In the genomic region with DNA sequence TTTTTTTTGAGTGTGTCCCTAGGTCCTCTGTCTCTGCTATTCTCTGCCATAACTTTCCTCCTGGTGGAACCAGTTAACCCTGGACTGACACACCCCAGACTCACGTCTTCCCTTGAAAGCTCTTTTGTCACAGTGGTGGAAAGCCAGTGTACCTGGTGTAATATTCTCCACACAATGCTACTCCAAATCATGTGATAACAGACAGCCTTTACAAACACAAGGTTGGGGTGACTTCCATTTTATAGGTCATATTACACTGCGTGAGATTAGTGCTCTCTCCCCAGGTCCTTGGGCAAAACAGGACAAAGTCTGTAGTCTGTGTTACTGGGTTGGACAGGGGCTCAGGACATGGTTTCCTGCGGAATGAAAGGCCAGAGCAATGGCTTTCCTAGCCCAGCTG, we compare ENCODE assay signal across 31 mouse cellular contexts.
"Had no signal": no experiment of that assay in that cellular context is flagged by ENCODE, and none has a peak within 500 bp of the region (broad histone marks: within the 10 kb centered on the region; RNA-seq: fewer than 3 reads in every experiment).

No protein-coding gene starts in this region.

- H3K36me3 ChIP-seq: limb, embryonic 15.5 days; liver, embryonic 13.5 days; liver, embryonic 15.5 days; lung, embryonic 15.5 days; midbrain, embryonic 12.5 days; midbrain, embryonic 13.5 days; midbrain, embryonic 15.5 days had no signal

- DNase-seq: left cerebral cortex, postnatal 4 days; liver; liver, embryonic 13.5 days; liver, postnatal 0 days; lung, adult 18-20 months; lung, adult 2 months; lung, embryonic 14.5 days; lung, postnatal 10 days; lung, postnatal 14 days; lung, postnatal 36 days; lung, postnatal 4 days; midbrain, embryonic 14.5 days had no signal

- H3K9ac ChIP-seq: limb, embryonic 12.5 days; limb, embryonic 13.5 days; limb, embryonic 15.5 days; liver, embryonic 12.5 days; liver, embryonic 13.5 days; liver, embryonic 14.5 days; liver, embryonic 15.5 days; liver, postnatal 0 days; lung, embryonic 14.5 days; lung, embryonic 15.5 days; midbrain, embryonic 12.5 days; midbrain, embryonic 13.5 days; midbrain, embryonic 15.5 days had no signal

- H3K9me3 ChIP-seq: limb, embryonic 10.5 days; limb, embryonic 12.5 days; limb, embryonic 13.5 days; limb, embryonic 15.5 days; liver, embryonic 12.5 days; liver, embryonic 13.5 days; liver, embryonic 15.5 days; lung, embryonic 15.5 days; megakaryocyte, embryonic 14.5 days; midbrain, embryonic 10.5 days; midbrain, embryonic 12.5 days; midbrain, embryonic 13.5 days; midbrain, embryonic 15.5 days had no signal

- H3K27ac ChIP-seq: limb, embryonic 10.5 days; limb, embryonic 12.5 days; limb, embryonic 13.5 days; limb, embryonic 15.5 days; liver, embryonic 12.5 days; liver, embryonic 13.5 days; liver, embryonic 14.5 days; liver, embryonic 15.5 days; lung, embryonic 15.5 days; macrophage; midbrain, embryonic 10.5 days; midbrain, embryonic 12.5 days; midbrain, embryonic 13.5 days; midbrain, embryonic 15.5 days had no signal

- H3K4me1 ChIP-seq: limb, embryonic 10.5 days; limb, embryonic 12.5 days; limb, embryonic 13.5 days; limb, embryonic 15.5 days; liver, embryonic 12.5 days; liver, embryonic 13.5 days; liver, embryonic 15.5 days; lung, embryonic 15.5 days; megakaryocyte, embryonic 14.5 days; midbrain, embryonic 10.5 days; midbrain, embryonic 12.5 days; midbrain, embryonic 13.5 days; midbrain, embryonic 15.5 days had no signal

- H3K27me3 ChIP-seq: limb, embryonic 12.5 days; limb, embryonic 13.5 days; limb, embryonic 15.5 days; liver, embryonic 12.5 days; liver, embryonic 13.5 days; liver, embryonic 15.5 days; lung, embryonic 15.5 days; megakaryocyte, embryonic 14.5 days; midbrain, embryonic 12.5 days; midbrain, embryonic 13.5 days; midbrain, embryonic 15.5 days had no signal

- ATAC-seq: liver, embryonic 12.5 days; liver, postnatal 0 days; lung, postnatal 0 days; midbrain, embryonic 13.5 days; midbrain, embryonic 15.5 days; midbrain, embryonic 16.5 days had no signal

- H3K4me3 ChIP-seq: limb, embryonic 10.5 days; limb, embryonic 12.5 days; limb, embryonic 13.5 days; limb, embryonic 15.5 days; liver, embryonic 12.5 days; liver, embryonic 13.5 days; liver, embryonic 15.5 days; lung, embryonic 15.5 days; megakaryocyte, embryonic 14.5 days; midbrain, embryonic 10.5 days; midbrain, embryonic 12.5 days; midbrain, embryonic 13.5 days; midbrain, embryonic 15.5 days; myocyte had no signal

- H3K4me2 ChIP-seq: limb, embryonic 12.5 days; limb, embryonic 13.5 days; limb, embryonic 15.5 days; liver, embryonic 11.5 days; liver, embryonic 12.5 days; liver, embryonic 13.5 days; liver, embryonic 15.5 days; lung, embryonic 14.5 days; lung, embryonic 15.5 days; midbrain, embryonic 11.5 days; midbrain, embryonic 12.5 days; midbrain, embryonic 13.5 days; midbrain, embryonic 15.5 days had no signal
